ENCODE assay signal across 8 mouse cellular contexts in genomic region chr14:25226840-25227506, GRCm38 (mm10).
A peak's percentile ranks its signal among the peaks of the same experiment; 100 is the strongest.
DNase-seq lines count a peak whose midpoint lies in the region; ATAC-seq and TF ChIP-seq lines count a peak whose summit lies in the region.
"Had no signal": no experiment of that assay in that cellular context is flagged by ENCODE, and none has a peak within 500 bp of the region (broad histone marks: within the 10 kb centered on the region; RNA-seq: fewer than 3 reads in every experiment).

No protein-coding gene starts in this region.

- H3K27me3 ChIP-seq in spleen, adult 2 months (ENCODE audit: control insufficient read depth, insufficient read depth, low read length) = no peaks in the 10 kb centered on the region
- H3K27me3 ChIP-seq in embryonic facial prominence, embryonic 10.5 days (replicated peaks; ENCODE audit: low read depth, poor library complexity, severe bottlenecking) = no peaks in the 10 kb centered on the region
- no peaks in the 10 kb centered on the region for H3K27me3 ChIP-seq in hindbrain, embryonic 15.5 days
- no peaks in the 10 kb centered on the region for H3K27me3 ChIP-seq in midbrain, embryonic 11.5 days (ENCODE audit: control insufficient read depth, insufficient read depth, low read length)

- H3K9ac ChIP-seq in hindbrain, embryonic 15.5 days = no peak overlapping the region
- peak overlapping the region; percentile 39 for H3K9ac ChIP-seq in midbrain, embryonic 11.5 days (ENCODE audit: low read length)

- no peak for TF ChIP-seq CTCF in spleen, adult 2 months (IDR thresholded peaks at IDR 0.05; ENCODE audit: extremely low read depth, insufficient read depth, insufficient read length, insufficient replicate concordance)

- H3K9me3 ChIP-seq in embryonic facial prominence, embryonic 10.5 days = no peaks in the 10 kb centered on the region
- no peaks in the 10 kb centered on the region for H3K9me3 ChIP-seq in hindbrain, embryonic 15.5 days
- H3K9me3 ChIP-seq in midbrain, embryonic 11.5 days (ENCODE audit: control insufficient read depth, low read length) = no peaks in the 10 kb centered on the region

- WGBS in spleen, adult 2 months = 72% methylated on average over 7 of the region's 7 CpGs
- WGBS in embryonic facial prominence, embryonic 10.5 days = 45% methylated on average over 7 of the region's 7 CpGs
- 40% methylated on average over 7 of the region's 7 CpGs for WGBS in hindbrain, embryonic 15.5 days
- 64% methylated on average over 7 of the region's 7 CpGs for WGBS in midbrain, embryonic 11.5 days

- H3K36me3 ChIP-seq in spleen, adult 2 months (ENCODE audit: control insufficient read depth, insufficient read depth, low read length) = no peaks in the 10 kb centered on the region
- no peaks in the 10 kb centered on the region for H3K36me3 ChIP-seq in embryonic facial prominence, embryonic 10.5 days (replicated peaks)
- no peaks in the 10 kb centered on the region for H3K36me3 ChIP-seq in hindbrain, embryonic 15.5 days
- no peaks in the 10 kb centered on the region for H3K36me3 ChIP-seq in midbrain, embryonic 11.5 days (ENCODE audit: control insufficient read depth, insufficient read depth, low read length)

- H3K4me1 ChIP-seq in spleen, adult 2 months (ENCODE audit: control insufficient read depth, insufficient read depth, insufficient read length) = no peaks in the 10 kb centered on the region
- H3K4me1 ChIP-seq in embryonic facial prominence, embryonic 10.5 days = peaks cover 77% of the 10 kb centered on the region
- H3K4me1 ChIP-seq in hindbrain, embryonic 15.5 days (replicated peaks) = peaks cover 49% of the 10 kb centered on the region
- H3K4me1 ChIP-seq in midbrain, embryonic 11.5 days (ENCODE audit: control insufficient read depth, insufficient read depth, low read length) = peaks cover 24% of the 10 kb centered on the region

- no peak for TF ChIP-seq POLR2A in spleen, adult 2 months (IDR thresholded peaks at IDR 0.05; ENCODE audit: low read depth, low read length)

- peak overlapping the region; percentile 30 for H3K4me2 ChIP-seq in hindbrain, embryonic 15.5 days
- 0 out of 2 replicates have a peak overlapping the region, but pooled peaks have one; percentile 30 for H3K4me2 ChIP-seq in midbrain, embryonic 11.5 days

- H3K27ac ChIP-seq in spleen, adult 2 months (ENCODE audit: insufficient read depth, low read length) = peak overlapping the region; percentile 32; the same call in 1 of the 2 replicates
- H3K27ac ChIP-seq in embryonic facial prominence, embryonic 10.5 days (replicated peaks) = peak overlapping the region; percentile 89
- H3K27ac ChIP-seq in hindbrain, embryonic 15.5 days (replicated peaks) = peak overlapping the region; percentile 76
- peak overlapping the region; percentile 67; the same call in 1 of the 2 replicates for H3K27ac ChIP-seq in midbrain, embryonic 11.5 days (ENCODE audit: low read depth, low read length)
- H3K27ac ChIP-seq: macrophage had no signal

- no peak overlapping the region for H3K4me3 ChIP-seq in spleen, adult 2 months (ENCODE audit: extremely low read depth, insufficient read depth, insufficient read length)
- peak overlapping the region; percentile 42 for H3K4me3 ChIP-seq in embryonic facial prominence, embryonic 10.5 days
- H3K4me3 ChIP-seq in hindbrain, embryonic 15.5 days = no peak overlapping the region
- H3K4me3 ChIP-seq in midbrain, embryonic 11.5 days (ENCODE audit: low read depth, low read length) = no peak overlapping the region

- no peak for DNase-seq in spleen, adult 2 months (ENCODE audit: low read depth in 1 of 2, low spot score in 2 of 2)
- DNase-seq in spleen, adult 12 weeks (ENCODE audit: low spot score) = no peak
- peak; percentile 42 for DNase-seq in embryonic facial prominence, embryonic 10.5 days (ENCODE audit: low spot score)
- peak; percentile 90 for DNase-seq in midbrain, embryonic 11.5 days (ENCODE audit: low spot score, missing footprints)
- DNase-seq in ovary, postnatal 36 days (ENCODE audit: low spot score) = no peak

- ATAC-seq in hindbrain, embryonic 15.5 days (ENCODE audit: low FRiP score, low read depth) = peak; percentile 23; the same call in 1 of the 2 replicates
- peak; percentile 30; the same call in 1 of the 2 replicates for ATAC-seq in midbrain, embryonic 11.5 days (ENCODE audit: low FRiP score)
- no peak for ATAC-seq in granulocyte monocyte progenitor cell, adult 5-6 weeks (replicated peaks; ENCODE audit: poor library complexity, severe bottlenecking)

Comparison
In these comparisons a context has a peak if more than half of its experiments do, and no peak if none do; other contexts are left out.
1. DNase-seq: peak in embryonic facial prominence, embryonic 10.5 days (single experiment) and midbrain, embryonic 11.5 days (single experiment); none in spleen, adult 2 months (0 of 2), spleen, adult 12 weeks (single experiment) and ovary, postnatal 36 days (single experiment).
2. H3K27ac ChIP-seq: peak in every context shown above with its lines; median percentile 89 in embryonic facial prominence, embryonic 10.5 days; 76 in hindbrain, embryonic 15.5 days; 67 in midbrain, embryonic 11.5 days; 32 in spleen, adult 2 months.